Mouse (Mus musculus): Measurements from ENCODE around the gene Bdh1. TPM values are rescaled to one million over a fixed set of nuclear protein-coding genes. Genes with fewer than 3 reads are reported as not detected.
"Not testable (repeated sequence)": the region's sequence is repeated elsewhere in the genome, so short reads cannot be mapped to it uniquely, and the experiment has no call there.

Bdh1 gene
- polyA plus RNA-seq (2015; fragmentation: Nextera tagmentation; extraction: Ambion mirVana) = 208 and 246 TPM in 2 replicates

GRCm38 (mm10) chr16:31422000-31422399, at the start of gene Bdh1:
Bdh1 (plus strand) TSS chr16:31422280.
- H3K4me2 ChIP-seq (ENCODE audit: low read depth, low read length) = peak within 1 kb of the TSS; percentile 51
- ATAC-seq (peak; percentile 71), DNase-seq (no peak)
- 58% methylated on average over 9 of the region's 9 CpGs for WGBS (ENCODE audit: insufficient replicate concordance)
- peak within 1 kb of the TSS; percentile 85 for H3K27ac ChIP-seq (ENCODE audit: low read depth)
- TF ChIP-seq CTCF (IDR thresholded peaks at IDR 0.05; ENCODE audit: low read depth) = no peak
- peak; percentile 61; the same call in 1 of the 2 replicates for TF ChIP-seq EP300 (IDR thresholded peaks at IDR 0.05; ENCODE audit: low read depth)
- H3K9ac ChIP-seq (replicated peaks) = peak within 1 kb of the TSS; percentile 53
- H3K4me1 ChIP-seq (ENCODE audit: insufficient read depth) = 0 out of 2 replicates have a peak, but pooled peaks cover 8% of the 10 kb centered on the region
- H3K4me3 ChIP-seq (ENCODE audit: low read depth, low read length) = peak within 1 kb of the TSS; percentile 32
- H3K36me3 ChIP-seq (replicated peaks; ENCODE audit: insufficient read depth, low read length) = no peaks in the 10 kb centered on the region
- H3K27me3 ChIP-seq (ENCODE audit: insufficient read depth, low read length) = no peaks in the 10 kb centered on the region
- H3K9me3 ChIP-seq (ENCODE audit: low read length) = no peaks in the 10 kb centered on the region

- WGBS (ENCODE audit: insufficient replicate concordance) = 77% methylated on average over 3 of the region's 3 CpGs
- H3K27me3 ChIP-seq (ENCODE audit: insufficient read depth, low read length); H3K9ac ChIP-seq (replicated peaks); H3K4me3 ChIP-seq (ENCODE audit: low read depth, low read length); H3K36me3 ChIP-seq (replicated peaks; ENCODE audit: insufficient read depth, low read length); H3K4me1 ChIP-seq (ENCODE audit: insufficient read depth); H3K4me2 ChIP-seq (ENCODE audit: low read depth, low read length); H3K27ac ChIP-seq (ENCODE audit: low read depth); H3K9me3 ChIP-seq (ENCODE audit: low read length); DNase-seq; ATAC-seq: not testable (repeated sequence)
These were observed 49.8 kb upstream of the Bdh1 start for GRCm38 (mm10) chr16:31372316-31372715.

GRCm38 (mm10) chr16:31375877-31376582, 46.0 kb upstream of the Bdh1 start:
- 71% methylated on average over 4 of the region's 4 CpGs for WGBS (ENCODE audit: insufficient replicate concordance)
- not testable (repeated sequence) for H3K9me3 ChIP-seq (ENCODE audit: low read length); H3K4me2 ChIP-seq (ENCODE audit: low read depth, low read length); H3K27me3 ChIP-seq (ENCODE audit: insufficient read depth, low read length); H3K9ac ChIP-seq (replicated peaks); H3K4me3 ChIP-seq (ENCODE audit: low read depth, low read length); H3K36me3 ChIP-seq (replicated peaks; ENCODE audit: insufficient read depth, low read length); H3K27ac ChIP-seq (ENCODE audit: low read depth); ATAC-seq; DNase-seq; H3K4me1 ChIP-seq (ENCODE audit: insufficient read depth)

GRCm38 (mm10) chr16:31388269-31388668, 33.8 kb upstream of the Bdh1 start:
- H3K27ac ChIP-seq (ENCODE audit: low read depth); H3K36me3 ChIP-seq (replicated peaks; ENCODE audit: insufficient read depth, low read length); H3K4me1 ChIP-seq (ENCODE audit: insufficient read depth); H3K27me3 ChIP-seq (ENCODE audit: insufficient read depth, low read length); ATAC-seq; H3K4me3 ChIP-seq (ENCODE audit: low read depth, low read length); H3K4me2 ChIP-seq (ENCODE audit: low read depth, low read length); H3K9me3 ChIP-seq (ENCODE audit: low read length); DNase-seq; H3K9ac ChIP-seq (replicated peaks): not testable (repeated sequence)
- WGBS (ENCODE audit: insufficient replicate concordance) = 78% methylated on average over 3 of the region's 3 CpGs

GRCm38 (mm10) chr16:31399231-31399630, 22.8 kb upstream of the Bdh1 start:
- Histone ChIP-seq H3K27me3 (ENCODE audit: insufficient read depth, low read length) (no peaks in the 10 kb centered on the region), H3K4me1 (ENCODE audit: insufficient read depth) (no peaks in the 10 kb centered on the region), H3K36me3 (replicated peaks; ENCODE audit: insufficient read depth, low read length) (no peaks in the 10 kb centered on the region), H3K9ac (replicated peaks) (no peak overlapping the region), H3K9me3 (ENCODE audit: low read length) (peaks cover 7% of the 10 kb centered on the region), H3K4me3 (ENCODE audit: low read depth, low read length) (no peak overlapping the region), H3K4me2 (ENCODE audit: low read depth, low read length) (no peak overlapping the region), H3K27ac (ENCODE audit: low read depth) (peak overlapping the region; percentile 75)
- peak; percentile 99 for ATAC-seq
- DNase-seq = peak; percentile 50
- 58% methylated on average over 2 of the region's 2 CpGs for WGBS (ENCODE audit: insufficient replicate concordance)
- TF ChIP-seq EP300 (IDR thresholded peaks at IDR 0.05; ENCODE audit: low read depth) (peak; percentile 86), CTCF (IDR thresholded peaks at IDR 0.05; ENCODE audit: low read depth) (no peak)

GRCm38 (mm10) chr16:31400908-31401692, 21.0 kb upstream of the Bdh1 start:
- H3K36me3 ChIP-seq (replicated peaks; ENCODE audit: insufficient read depth, low read length) = no peaks in the 10 kb centered on the region
- TF ChIP-seq EP300 (IDR thresholded peaks at IDR 0.05; ENCODE audit: low read depth) = no peak
- no peak for DNase-seq
- H3K27me3 ChIP-seq (ENCODE audit: insufficient read depth, low read length) = no peaks in the 10 kb centered on the region
- no peak overlapping the region for H3K9ac ChIP-seq (replicated peaks)
- H3K4me2 ChIP-seq (ENCODE audit: low read depth, low read length) = no peak overlapping the region
- no peak overlapping the region for H3K4me3 ChIP-seq (ENCODE audit: low read depth, low read length)
- WGBS (ENCODE audit: insufficient replicate concordance) = 82% methylated on average over 11 of the region's 11 CpGs
- H3K9me3 ChIP-seq (ENCODE audit: low read length) = peaks cover 7% of the 10 kb centered on the region
- no peak overlapping the region for H3K27ac ChIP-seq (ENCODE audit: low read depth)
- no peak for ATAC-seq
- no peaks in the 10 kb centered on the region for H3K4me1 ChIP-seq (ENCODE audit: insufficient read depth)
